Mouse (Mus musculus): Measurements from ENCODE around the gene Habp2. TPM values are rescaled to one million over a fixed set of nuclear protein-coding genes. Genes with fewer than 3 reads are reported as not detected.

Habp2 gene
- polyA plus RNA-seq, 2 experiments = 38.0 to 42.4 TPM

DNA sequence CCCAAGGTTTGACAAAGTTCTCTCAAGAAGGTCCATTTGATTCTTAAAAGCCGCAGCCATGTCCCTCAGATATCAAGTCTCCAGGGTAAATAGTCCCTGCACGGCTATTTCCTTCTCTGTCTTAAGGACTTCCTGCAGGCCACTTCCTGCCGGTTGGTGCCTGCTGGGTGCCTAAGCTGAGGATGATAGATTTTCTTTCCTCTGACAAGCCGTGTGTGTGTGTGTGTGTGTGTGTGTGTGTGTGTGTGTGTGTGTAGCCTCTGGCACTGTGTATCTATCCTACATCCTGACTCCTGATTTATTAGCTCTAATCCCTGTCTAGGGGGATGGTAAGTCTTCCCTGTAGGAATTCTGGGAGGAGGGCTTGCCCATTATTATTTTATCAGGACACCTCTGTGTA, 22.8 kb upstream of the Habp2 start:
- no peaks in the 10 kb centered on the region for H3K9me3 ChIP-seq (ENCODE audit: control insufficient read depth, low read length)
- no peak overlapping the region for H3K4me2 ChIP-seq (ENCODE audit: low read depth)
- TF ChIP-seq CTCF (IDR thresholded peaks at IDR 0.05; ENCODE audit: low read depth) (no peak), EP300 (IDR thresholded peaks at IDR 0.05; ENCODE audit: low read depth) (no peak)
- peaks cover 0 to 6% of the 10 kb centered on the region in 2 experiments; a peak in 1 of 4 replicates for H3K4me1 ChIP-seq (replicated peaks; ENCODE audit: control insufficient read depth in 2 of 2, insufficient read depth in 2 of 2, low read length in 1 of 2)
- no peaks in the 10 kb centered on the region for H3K27me3 ChIP-seq (ENCODE audit: control insufficient read depth, insufficient read depth, low read length)
- DNase-seq (ENCODE audit: low read depth in 3 of 3, low spot score in 3 of 3) = no peak
- H3K4me3 ChIP-seq (ENCODE audit: insufficient read depth in 1 of 2, low read depth in 2 of 2, low read length in 2 of 2) = no peak overlapping the region
- 15% methylated on average over 4 of the region's 4 CpGs for WGBS (ENCODE audit: insufficient replicate concordance)
- no peak; the same call in 1 of the 2 replicates for ATAC-seq (ENCODE audit: insufficient read depth)
- no peak overlapping the region for H3K9ac ChIP-seq (replicated peaks)
- no peaks in the 10 kb centered on the region for H3K36me3 ChIP-seq (replicated peaks; ENCODE audit: control insufficient read depth, insufficient read depth, low read depth)
- H3K27ac ChIP-seq = no peak overlapping the region

DNA sequence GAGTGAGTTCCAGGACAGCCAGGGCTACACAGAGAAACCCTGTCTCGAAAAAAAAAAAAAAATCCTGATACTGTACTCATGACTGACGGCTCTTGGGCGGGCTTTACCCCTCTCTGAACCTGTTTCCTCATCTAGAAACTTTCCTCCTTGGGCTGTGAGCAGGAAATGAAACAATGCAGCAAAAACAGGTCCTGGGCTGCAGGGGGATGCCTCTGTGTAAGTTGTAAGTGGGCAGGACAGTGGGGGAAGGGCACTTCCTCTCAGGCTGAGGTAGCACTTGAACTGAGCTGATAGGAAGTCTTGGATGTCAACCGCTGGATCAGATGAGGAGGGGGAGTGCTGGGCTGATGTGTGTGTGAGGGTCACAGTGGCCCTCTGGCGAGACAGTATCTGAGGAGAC, 21.8 kb upstream of the Habp2 start:
- Histone ChIP-seq H3K4me2 (ENCODE audit: low read depth) (no peak overlapping the region), H3K4me1 (replicated peaks; ENCODE audit: control insufficient read depth in 2 of 2, insufficient read depth in 2 of 2, low read length in 1 of 2) (peaks cover 0 to 6% of the 10 kb centered on the region in 2 experiments; a peak in 1 of 4 replicates)
- ATAC-seq (ENCODE audit: insufficient read depth) = no peak

DNA sequence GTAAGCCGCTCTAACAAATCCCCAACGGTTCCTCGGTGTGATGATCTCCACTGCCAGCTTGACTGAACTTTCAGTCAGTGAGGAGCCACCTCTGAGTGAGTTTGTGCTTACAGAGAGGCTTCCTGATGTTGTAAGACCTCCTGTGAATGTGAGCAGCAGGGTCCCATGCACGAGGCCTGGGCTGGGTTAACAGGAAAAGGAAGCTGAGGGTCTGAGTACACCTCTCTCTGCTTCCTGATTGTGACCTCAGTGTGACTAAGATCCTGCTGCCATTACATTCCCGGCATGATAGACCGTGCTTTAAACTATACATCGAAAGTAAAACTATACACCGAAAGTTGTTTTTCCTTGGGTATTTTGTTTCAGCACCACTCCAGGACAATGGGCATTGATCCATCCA, 14.9 kb upstream of the Habp2 start:
- no peak for ATAC-seq (ENCODE audit: insufficient read depth)
- TF ChIP-seq CTCF (IDR thresholded peaks at IDR 0.05; ENCODE audit: low read depth) (no peak), EP300 (IDR thresholded peaks at IDR 0.05; ENCODE audit: low read depth) (no peak)
- Histone ChIP-seq H3K9ac (replicated peaks) (no peak overlapping the region), H3K27me3 (ENCODE audit: control insufficient read depth, insufficient read depth, low read length) (no peaks in the 10 kb centered on the region), H3K4me3 (ENCODE audit: insufficient read depth in 1 of 2, low read depth in 2 of 2, low read length in 2 of 2) (no peak overlapping the region), H3K4me2 (ENCODE audit: low read depth) (no peak overlapping the region), H3K27ac (no peak overlapping the region), H3K4me1 (replicated peaks; ENCODE audit: control insufficient read depth in 2 of 2, insufficient read depth in 2 of 2, low read length in 1 of 2) (no peaks in the 10 kb centered on the region; a peak in 1 of 4 replicates), H3K9me3 (ENCODE audit: control insufficient read depth, low read length) (no peaks in the 10 kb centered on the region), H3K36me3 (replicated peaks; ENCODE audit: control insufficient read depth, insufficient read depth, low read depth) (no peaks in the 10 kb centered on the region)
- no peak for DNase-seq (ENCODE audit: low read depth in 3 of 3, low spot score in 3 of 3)
- 31% methylated on average over 8 of the region's 8 CpGs for WGBS (ENCODE audit: insufficient replicate concordance)

More for the DNA sequence above, 21.8 kb upstream of the Habp2 start:
- Histone ChIP-seq H3K27me3 (ENCODE audit: control insufficient read depth, insufficient read depth, low read length) (no peaks in the 10 kb centered on the region), H3K9ac (replicated peaks) (no peak overlapping the region), H3K27ac (no peak overlapping the region), H3K36me3 (replicated peaks; ENCODE audit: control insufficient read depth, insufficient read depth, low read depth) (no peaks in the 10 kb centered on the region), H3K9me3 (ENCODE audit: control insufficient read depth, low read length) (no peaks in the 10 kb centered on the region), H3K4me3 (ENCODE audit: insufficient read depth in 1 of 2, low read depth in 2 of 2, low read length in 2 of 2) (no peak overlapping the region)
- TF ChIP-seq CTCF (IDR thresholded peaks at IDR 0.05; ENCODE audit: low read depth) (no peak), EP300 (IDR thresholded peaks at IDR 0.05; ENCODE audit: low read depth) (no peak)
- no peak for DNase-seq (ENCODE audit: low read depth in 3 of 3, low spot score in 3 of 3)
- WGBS (ENCODE audit: insufficient replicate concordance) = 14% methylated on average over 5 of the region's 5 CpGs

DNA sequence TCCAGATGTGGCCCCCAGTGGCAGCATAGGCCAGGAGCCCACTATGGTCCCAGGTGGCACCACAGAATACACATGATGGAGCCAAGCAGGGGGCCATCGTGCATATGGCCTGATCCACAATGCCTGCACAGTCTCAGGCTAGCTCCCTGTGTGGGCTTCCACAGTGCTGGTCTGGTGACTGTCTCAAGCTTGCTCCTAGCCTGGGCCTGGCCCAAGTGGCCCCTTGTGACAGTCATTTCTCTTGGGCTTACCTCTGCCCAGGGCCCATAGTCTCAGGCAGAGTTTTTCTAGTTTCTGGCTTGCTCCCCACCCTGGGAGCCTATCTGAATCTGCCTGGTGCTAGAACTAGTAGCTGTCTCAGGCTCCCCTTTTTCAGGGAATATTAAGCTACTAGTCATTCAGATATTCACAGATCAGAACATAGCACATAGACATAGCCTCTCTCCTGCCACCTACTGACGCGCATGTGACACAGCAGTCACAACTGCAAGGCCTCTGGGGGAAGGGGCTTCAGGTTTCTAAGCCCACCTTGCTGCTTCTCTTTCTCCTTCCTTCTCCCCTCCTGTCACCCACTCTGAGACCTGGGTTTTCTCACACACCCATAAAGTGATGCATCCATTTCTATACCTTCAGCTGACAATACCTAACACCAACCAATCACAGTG, 9.7 kb upstream of the Habp2 start:
- no peak overlapping the region for H3K4me3 ChIP-seq (ENCODE audit: insufficient read depth in 1 of 2, low read depth in 2 of 2, low read length in 2 of 2)
- no peak overlapping the region for H3K4me2 ChIP-seq (ENCODE audit: low read depth)
- H3K9ac ChIP-seq (replicated peaks) = no peak overlapping the region
- H3K36me3 ChIP-seq (replicated peaks; ENCODE audit: control insufficient read depth, insufficient read depth, low read depth) = no peaks in the 10 kb centered on the region
- no peak overlapping the region for H3K27ac ChIP-seq
- no peaks in the 10 kb centered on the region for H3K9me3 ChIP-seq (ENCODE audit: control insufficient read depth, low read length)
- 38% methylated on average over 3 of the region's 3 CpGs for WGBS (ENCODE audit: insufficient replicate concordance)
- H3K4me1 ChIP-seq (replicated peaks; ENCODE audit: control insufficient read depth in 2 of 2, insufficient read depth in 2 of 2, low read length in 1 of 2) = peaks cover 0 to 6% of the 10 kb centered on the region in 2 experiments; a peak in 3 of 4 replicates
- ATAC-seq (ENCODE audit: insufficient read depth) (no peak), DNase-seq (ENCODE audit: low read depth in 3 of 3, low spot score in 3 of 3) (no peak)
- no peaks in the 10 kb centered on the region for H3K27me3 ChIP-seq (ENCODE audit: control insufficient read depth, insufficient read depth, low read length)
- TF ChIP-seq EP300 (IDR thresholded peaks at IDR 0.05; ENCODE audit: low read depth) = no peak
- peak; percentile 49 for TF ChIP-seq CTCF (IDR thresholded peaks at IDR 0.05; ENCODE audit: low read depth)

DNA sequence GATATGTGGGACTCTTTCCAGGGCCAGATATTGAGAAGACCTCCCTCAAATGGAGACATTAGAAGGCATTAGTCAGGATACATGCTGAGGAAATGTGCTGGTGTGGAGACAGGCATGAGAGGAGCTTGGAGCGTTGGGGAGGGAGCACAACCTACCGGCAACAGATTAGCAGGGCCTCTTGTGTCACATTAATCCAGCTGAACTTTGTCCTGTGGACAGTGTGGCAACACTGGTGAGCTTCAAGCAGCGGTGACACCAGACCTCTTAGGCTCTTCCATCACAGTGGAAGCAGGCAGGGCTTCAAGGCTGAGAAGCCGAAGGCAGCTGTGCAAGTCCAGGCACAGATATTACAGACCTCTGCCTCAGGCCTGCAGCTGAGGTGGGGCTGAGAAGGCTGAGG, 9.0 kb upstream of the Habp2 start:
- Histone ChIP-seq H3K27ac (no peak overlapping the region), H3K4me3 (ENCODE audit: insufficient read depth in 1 of 2, low read depth in 2 of 2, low read length in 2 of 2) (no peak overlapping the region), H3K27me3 (ENCODE audit: control insufficient read depth, insufficient read depth, low read length) (no peaks in the 10 kb centered on the region), H3K4me1 (replicated peaks; ENCODE audit: control insufficient read depth in 2 of 2, insufficient read depth in 2 of 2, low read length in 1 of 2) (peaks cover 0 to 6% of the 10 kb centered on the region in 2 experiments; a peak in 3 of 4 replicates), H3K4me2 (ENCODE audit: low read depth) (no peak overlapping the region), H3K36me3 (replicated peaks; ENCODE audit: control insufficient read depth, insufficient read depth, low read depth) (no peaks in the 10 kb centered on the region), H3K9ac (replicated peaks) (no peak overlapping the region), H3K9me3 (ENCODE audit: control insufficient read depth, low read length) (no peaks in the 10 kb centered on the region)
- TF ChIP-seq EP300 (IDR thresholded peaks at IDR 0.05; ENCODE audit: low read depth) (no peak), CTCF (IDR thresholded peaks at IDR 0.05; ENCODE audit: low read depth) (no peak)
- 53% methylated on average over 4 of the region's 4 CpGs for WGBS (ENCODE audit: insufficient replicate concordance)
- DNase-seq (ENCODE audit: low read depth in 3 of 3, low spot score in 3 of 3) (no peak), ATAC-seq (ENCODE audit: insufficient read depth) (no peak)
